Mouse (Mus musculus): ENCODE results near the gene Gltpd2.
"Not testable (repeated sequence)": the region's sequence is repeated elsewhere in the genome, so short reads cannot be mapped to it uniquely, and the experiment has no call there.

Gltpd2 gene

GRCm38 (mm10) chr11:70518436-70518835 is 560 bp upstream of the Gltpd2 start:
- no peak for DNase-seq

- DNase-seq: no peak
Observed at GRCm38 (mm10) chr11:70520178-70520769, 1.3 kb downstream of the Gltpd2 start.

- DNase-seq: peak; percentile 41
Observed at GRCm38 (mm10) chr11:70523306-70523989, 4.5 kb downstream of the Gltpd2 start.

- peak; percentile 43 for DNase-seq
Observed at GRCm38 (mm10) chr11:70524782-70525181, 5.8 kb downstream of the Gltpd2 start.

GRCm38 (mm10) chr11:70525184-70525678 is 6.2 kb downstream of the Gltpd2 start, which contains the start of gene Psmb6:
Gene Psmb6, plus strand, starts transcription at chr11:70525367.
- DNase-seq: peak; percentile 96

- no peak for DNase-seq
Observed at GRCm38 (mm10) chr11:70525726-70526125, 6.7 kb downstream of the Gltpd2 start.

- no peak for DNase-seq
Observed at GRCm38 (mm10) chr11:70526211-70526610, 7.2 kb downstream of the Gltpd2 start.

- no peak for DNase-seq
Observed at GRCm38 (mm10) chr11:70528610-70529009, 9.6 kb downstream of the Gltpd2 start.

- DNase-seq: not testable (repeated sequence)
Observed at GRCm38 (mm10) chr11:70531065-70531464, 12.1 kb downstream of the Gltpd2 start.

GRCm38 (mm10) chr11:70532839-70533238 is 13.8 kb downstream of the Gltpd2 start, which contains the start of gene Gm40193:
Gene Gm40193, minus strand, starts transcription at chr11:70532939.
- DNase-seq: no peak

GRCm38 (mm10) chr11:70539423-70539822 is 20.4 kb downstream of the Gltpd2 start:
- no peak for DNase-seq

GRCm38 (mm10) chr11:70539877-70540587 is 21.0 kb downstream of the Gltpd2 start, which contains the start of gene Pld2:
Gene Pld2, plus strand, starts transcription at chr11:70540064.
- no peak for DNase-seq

GRCm38 (mm10) chr11:70540928-70541327 is 21.9 kb downstream of the Gltpd2 start:
- no peak for DNase-seq

- DNase-seq: no peak
Observed at GRCm38 (mm10) chr11:70541415-70541814, 22.4 kb downstream of the Gltpd2 start.

- no peak for DNase-seq
Observed at GRCm38 (mm10) chr11:70544496-70544895, 25.5 kb downstream of the Gltpd2 start.

GRCm38 (mm10) chr11:70551526-70551925 is 32.5 kb downstream of the Gltpd2 start:
- DNase-seq: no peak

- no peak for DNase-seq
Observed at GRCm38 (mm10) chr11:70553940-70554339, 34.9 kb downstream of the Gltpd2 start.

GRCm38 (mm10) chr11:70557545-70557944 is 38.5 kb downstream of the Gltpd2 start:
- DNase-seq: no peak

GRCm38 (mm10) chr11:70561937-70562286 is 42.9 kb downstream of the Gltpd2 start:
- no peak for DNase-seq

- peak; percentile 84 for DNase-seq
Observed at GRCm38 (mm10) chr11:70562287-70562994, 43.4 kb downstream of the Gltpd2 start, which contains the start of gene Mink1. Gene Mink1, plus strand, starts transcription at chr11:70562881.

GRCm38 (mm10) chr11:70562995-70563469 is 44.0 kb downstream of the Gltpd2 start:
- no peak for DNase-seq

GRCm38 (mm10) chr11:70563470-70564275 is 44.7 kb downstream of the Gltpd2 start:
- DNase-seq: peak; percentile 46

Measured in cerebellum, adult 9-10 months (tissue).